ENCODE assay signal across 15 mouse cellular contexts in genomic region chr11:62635406-62635805, GRCm38 (mm10). TPM values are rescaled to one million over a fixed set of nuclear protein-coding genes. Genes with fewer than 3 reads are reported as not detected.
DNase-seq lines count a peak whose midpoint lies in the region; ATAC-seq and TF ChIP-seq lines count a peak whose summit lies in the region.
"Had no signal": no experiment of that assay in that cellular context is flagged by ENCODE, and none has a peak within 500 bp of the region (broad histone marks: within the 10 kb centered on the region; RNA-seq: fewer than 3 reads in every experiment).

No protein-coding gene starts in this region.

- H3K36me3 ChIP-seq in limb, embryonic 12.5 days, result peaks cover 5% of the 10 kb centered on the region; the same call in 1 of the 2 replicates
- peaks cover 23% of the 10 kb centered on the region for H3K36me3 ChIP-seq in limb, embryonic 10.5 days
- H3K36me3 ChIP-seq in heart, embryonic 15.5 days, result no peaks in the 10 kb centered on the region
- H3K36me3 ChIP-seq: forebrain, embryonic 15.5 days; G1E; liver, embryonic 13.5 days had no signal

- TF ChIP-seq CTCF in gastrocnemius, adult 2 months (IDR thresholded peaks at IDR 0.05), result no peak

- H3K9ac ChIP-seq in limb, embryonic 12.5 days (replicated peaks), result no peak overlapping the region
- H3K9ac ChIP-seq in heart, embryonic 15.5 days, result no peak overlapping the region
- H3K9ac ChIP-seq: forebrain, embryonic 15.5 days; liver, embryonic 13.5 days had no signal

- H3K27me3 ChIP-seq in limb, embryonic 12.5 days, result no peaks in the 10 kb centered on the region
- no peaks in the 10 kb centered on the region for H3K27me3 ChIP-seq in limb, embryonic 10.5 days (ENCODE audit: low read depth, poor library complexity, severe bottlenecking)
- H3K27me3 ChIP-seq in heart, embryonic 15.5 days, result no peaks in the 10 kb centered on the region
- H3K27me3 ChIP-seq: forebrain, embryonic 15.5 days; liver, embryonic 13.5 days had no signal

- no peak overlapping the region for H3K4me2 ChIP-seq in limb, embryonic 12.5 days
- H3K4me2 ChIP-seq in heart, embryonic 15.5 days, result no peak overlapping the region
- H3K4me2 ChIP-seq: forebrain, embryonic 15.5 days; liver, embryonic 13.5 days had no signal

- peak overlapping the region; percentile 81 for H3K27ac ChIP-seq in gastrocnemius, adult 2 months
- H3K27ac ChIP-seq in limb, embryonic 12.5 days, result peak overlapping the region; percentile 24
- H3K27ac ChIP-seq in limb, embryonic 10.5 days, result no peak overlapping the region
- peak overlapping the region; percentile 85 for H3K27ac ChIP-seq in heart, embryonic 15.5 days
- H3K27ac ChIP-seq: forebrain, embryonic 15.5 days; liver, embryonic 13.5 days had no signal

- H3K4me1 ChIP-seq in limb, embryonic 12.5 days (replicated peaks), result peaks cover 54% of the 10 kb centered on the region
- H3K4me1 ChIP-seq in limb, embryonic 10.5 days, result peaks cover 44% of the 10 kb centered on the region
- peaks cover 74% of the 10 kb centered on the region for H3K4me1 ChIP-seq in heart, embryonic 15.5 days (replicated peaks)

- intact Hi-C loops in gastrocnemius, adult 2 months (cut with DNase I), result no loop called here

- H3K4me3 ChIP-seq in gastrocnemius, adult 2 months, result no peak overlapping the region
- no peak overlapping the region for H3K4me3 ChIP-seq in limb, embryonic 12.5 days (replicated peaks)
- H3K4me3 ChIP-seq in limb, embryonic 10.5 days, result no peak overlapping the region
- no peak overlapping the region for H3K4me3 ChIP-seq in heart, embryonic 15.5 days
- H3K4me3 ChIP-seq: forebrain, embryonic 15.5 days; hindbrain, embryonic 10.5 days; liver, embryonic 13.5 days had no signal

- H3K9me3 ChIP-seq in limb, embryonic 12.5 days, result no peaks in the 10 kb centered on the region
- H3K9me3 ChIP-seq in limb, embryonic 10.5 days (replicated peaks), result no peaks in the 10 kb centered on the region
- H3K9me3 ChIP-seq in heart, embryonic 15.5 days (replicated peaks), result no peaks in the 10 kb centered on the region
- H3K9me3 ChIP-seq: forebrain, embryonic 15.5 days; G1E; hindbrain, embryonic 10.5 days; liver, embryonic 13.5 days had no signal

- DNase-seq in gastrocnemius, adult 2 months, result no peak
- DNase-seq in gastrocnemius, postnatal 10 days, result no peak
- no peak for DNase-seq in limb, embryonic 10.5 days (ENCODE audit: low spot score)
- peak; percentile 42 to 55 for DNase-seq in kidney, postnatal 4 days
- DNase-seq in thymus, postnatal 14 days, result no peak
- DNase-seq: B cell, adult 2 months; cerebellum, postnatal 25 days; liver, embryonic 13.5 days; spleen, adult 18-20 months had no signal

- no peak for ATAC-seq in limb, embryonic 12.5 days (ENCODE audit: insufficient number of reproducible peaks, insufficient read depth, low FRiP score, low TSS enrichment, low read depth)
- no peak for ATAC-seq in heart, embryonic 15.5 days (replicated peaks; ENCODE audit: insufficient number of reproducible peaks, insufficient read depth, low FRiP score, low read depth)
- no peak for ATAC-seq in megakaryocyte, adult 5-6 weeks (ENCODE audit: poor library complexity, severe bottlenecking)
- ATAC-seq: forebrain, embryonic 15.5 days had no signal

- WGBS in limb, embryonic 12.5 days, result 74% methylated on average over 3 of the region's 3 CpGs
- 80% methylated on average over 3 of the region's 3 CpGs for WGBS in limb, embryonic 10.5 days
- WGBS in heart, embryonic 15.5 days, result 41% methylated on average over 3 of the region's 3 CpGs

RNA-seq across cellular contexts. Expression of gene Lrrc75a, which starts 12.9 kb away (rescaled TPM):
- 1 to 10 TPM; 3.2 to 5.6 TPM for total RNA-seq in gastrocnemius, adult 2 months (2021)
- total RNA-seq in gastrocnemius, postnatal 10 days (2021), result 10 to 100 TPM; 14.5 to 19.1 TPM
- polyA plus RNA-seq in limb, embryonic 12.5 days (2016; fragmentation: Nextera tagmentation; extraction: Ambion mirVana), result 19.2 and 23.2 TPM in 2 replicates
- polyA plus RNA-seq in limb, embryonic 10.5 days (2016; fragmentation: Nextera tagmentation; extraction: Ambion mirVana), result 15.7 and 17.3 TPM in 2 replicates
- 14.6 and 18.5 TPM in 2 replicates for polyA plus RNA-seq in heart, embryonic 15.5 days (2015; fragmentation: Nextera tagmentation; extraction: Ambion mirVana)
- 5.7 TPM in 2 replicates for total RNA-seq in megakaryocyte, adult 5-6 weeks (2015)
- total RNA-seq in megakaryocyte, adult 5-6 weeks (2017), result 3.6 and 5.7 TPM in 2 replicates

RNA-seq across cellular contexts. Expression of gene Mmgt2, which starts 13.1 kb away (rescaled TPM):
- 1 to 10 TPM; 2.9 to 3.5 TPM for total RNA-seq in gastrocnemius, adult 2 months (2021)
- total RNA-seq in gastrocnemius, postnatal 10 days (2021), result 10 to 100 TPM; 12.6 to 12.8 TPM
- polyA plus RNA-seq in limb, embryonic 12.5 days (2016; fragmentation: Nextera tagmentation; extraction: Ambion mirVana), result 59.9 and 61.2 TPM in 2 replicates
- 45.5 and 52.5 TPM in 2 replicates for polyA plus RNA-seq in limb, embryonic 10.5 days (2016; fragmentation: Nextera tagmentation; extraction: Ambion mirVana)
- 44.7 and 49.1 TPM in 2 replicates for polyA plus RNA-seq in heart, embryonic 15.5 days (2015; fragmentation: Nextera tagmentation; extraction: Ambion mirVana)
- 19.0 and 19.3 TPM in 2 replicates for total RNA-seq in megakaryocyte, adult 5-6 weeks (2015)
- 7.2 and 10.9 TPM in 2 replicates for total RNA-seq in megakaryocyte, adult 5-6 weeks (2017)

Comparison
In these comparisons a context has a peak if more than half of its experiments do, and no peak if none do; other contexts are left out.
1. DNase-seq: peak in kidney, postnatal 4 days (2 of 2); none in gastrocnemius, adult 2 months (single experiment), gastrocnemius, postnatal 10 days (single experiment), limb, embryonic 10.5 days (single experiment) and thymus, postnatal 14 days (single experiment).